Mouse (Mus musculus): ENCODE results near the gene Man2b1.

Gene Man2b1

GRCm38 (mm10) chr8:85083108-85083813 lies at the start of gene Man2b1:
Gene Man2b1, plus strand, starts transcription at chr8:85083270.
- DNase-seq (ENCODE audit: low spot score) = peak; percentile 78

GRCm38 (mm10) chr8:85033867-85034266 lies 49.2 kb upstream of the Man2b1 start:
- no peak for DNase-seq (ENCODE audit: low spot score)

GRCm38 (mm10) chr8:85034764-85035163 lies 48.3 kb upstream of the Man2b1 start:
- DNase-seq (ENCODE audit: low spot score) = peak; percentile 53

GRCm38 (mm10) chr8:85035165-85035727 lies 47.8 kb upstream of the Man2b1 start:
- no peak for DNase-seq (ENCODE audit: low spot score)

GRCm38 (mm10) chr8:85035728-85036310 lies 47.3 kb upstream of the Man2b1 start:
- no peak for DNase-seq (ENCODE audit: low spot score)

GRCm38 (mm10) chr8:85036381-85036717 lies 46.7 kb upstream of the Man2b1 start:
- no peak for DNase-seq (ENCODE audit: low spot score)

GRCm38 (mm10) chr8:85036718-85037365 lies 46.2 kb upstream of the Man2b1 start, which contains the start of gene Tnpo2:
Gene Tnpo2, plus strand, starts transcription at chr8:85036915.
- DNase-seq (ENCODE audit: low spot score) = peak; percentile 75

GRCm38 (mm10) chr8:85037366-85037680 lies 45.7 kb upstream of the Man2b1 start:
- no peak for DNase-seq (ENCODE audit: low spot score)

GRCm38 (mm10) chr8:85037681-85038531 lies 45.2 kb upstream of the Man2b1 start:
- peak; percentile 33 for DNase-seq (ENCODE audit: low spot score)

- DNase-seq (ENCODE audit: low spot score) = no peak
These were observed 39.5 kb upstream of the Man2b1 start for GRCm38 (mm10) chr8:85043619-85044018.

GRCm38 (mm10) chr8:85057367-85057766 lies 25.7 kb upstream of the Man2b1 start:
- no peak for DNase-seq (ENCODE audit: low spot score)

GRCm38 (mm10) chr8:85059879-85060616 lies 23.0 kb upstream of the Man2b1 start, which contains the start of gene Fbxw9:
Gene Fbxw9, plus strand, starts transcription at chr8:85060055.
- peak; percentile 89 for DNase-seq (ENCODE audit: low spot score)

GRCm38 (mm10) chr8:85062603-85063002 lies 20.5 kb upstream of the Man2b1 start:
- no peak for DNase-seq (ENCODE audit: low spot score)

GRCm38 (mm10) chr8:85065213-85065612 lies 17.9 kb upstream of the Man2b1 start:
- DNase-seq (ENCODE audit: low spot score) = no peak

GRCm38 (mm10) chr8:85067155-85067554 lies 15.9 kb upstream of the Man2b1 start:
- DNase-seq (ENCODE audit: low spot score) = no peak

- DNase-seq (ENCODE audit: low spot score) = no peak
These were observed 15.1 kb upstream of the Man2b1 start, which contains the start of gene Gm5741 for GRCm38 (mm10) chr8:85067982-85068381. Gene Gm5741, minus strand, starts transcription at chr8:85067982.

- DNase-seq (ENCODE audit: low spot score) = no peak
These were observed 12.0 kb upstream of the Man2b1 start for GRCm38 (mm10) chr8:85071041-85071440.

- peak; percentile 92 for DNase-seq (ENCODE audit: low spot score)
These were observed 11.4 kb upstream of the Man2b1 start, which contains the start of gene Dhps for GRCm38 (mm10) chr8:85071514-85072281. Gene Dhps, plus strand, starts transcription at chr8:85071757.

- no peak for DNase-seq (ENCODE audit: low spot score)
These were observed 10.6 kb upstream of the Man2b1 start for GRCm38 (mm10) chr8:85072364-85072929.

GRCm38 (mm10) chr8:85073041-85073612 lies 9.9 kb upstream of the Man2b1 start:
- DNase-seq (ENCODE audit: low spot score) = no peak
